Mouse (Mus musculus) right cerebral cortex, postnatal 14 days (tissue): ENCODE results near the gene Slc16a6.

Experiments used
- DNase-seq: peaks from one replicate; pipeline ENCODE4 v3.0.0; 2022

Slc16a6 gene

DNA sequence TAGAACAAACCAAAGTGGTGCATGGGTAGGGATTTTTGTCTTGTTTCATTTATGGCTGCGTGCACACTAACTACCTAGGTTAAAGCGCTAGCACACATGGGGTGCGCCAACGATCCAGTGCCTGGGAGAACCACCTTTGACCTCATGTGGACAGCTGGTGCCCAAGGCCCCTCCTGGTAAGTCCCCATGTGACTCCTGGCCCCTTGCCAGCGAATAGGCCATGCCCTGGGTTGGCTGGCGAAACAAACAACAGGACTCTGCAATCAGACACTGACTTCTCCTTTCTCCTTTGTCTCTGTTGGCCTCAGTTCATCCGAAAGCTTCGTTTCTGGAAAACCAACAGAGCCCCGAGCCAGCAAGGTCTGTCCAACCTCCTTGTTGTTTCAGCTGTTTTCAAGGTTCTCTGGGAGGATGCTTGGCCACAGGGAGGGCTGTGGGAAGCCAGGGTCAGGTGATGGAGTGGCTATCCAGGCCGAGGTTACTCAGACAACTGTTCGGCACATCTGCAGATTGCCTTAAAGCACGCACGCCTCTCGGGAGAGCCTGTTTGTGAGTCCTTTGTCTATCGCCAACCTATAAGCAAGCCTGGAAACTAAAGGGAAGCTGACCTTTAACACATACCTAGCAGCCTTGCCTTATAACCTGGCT, 12.1 kb upstream of the Slc16a6 start:
- DNase-seq = peak; percentile 39

DNA sequence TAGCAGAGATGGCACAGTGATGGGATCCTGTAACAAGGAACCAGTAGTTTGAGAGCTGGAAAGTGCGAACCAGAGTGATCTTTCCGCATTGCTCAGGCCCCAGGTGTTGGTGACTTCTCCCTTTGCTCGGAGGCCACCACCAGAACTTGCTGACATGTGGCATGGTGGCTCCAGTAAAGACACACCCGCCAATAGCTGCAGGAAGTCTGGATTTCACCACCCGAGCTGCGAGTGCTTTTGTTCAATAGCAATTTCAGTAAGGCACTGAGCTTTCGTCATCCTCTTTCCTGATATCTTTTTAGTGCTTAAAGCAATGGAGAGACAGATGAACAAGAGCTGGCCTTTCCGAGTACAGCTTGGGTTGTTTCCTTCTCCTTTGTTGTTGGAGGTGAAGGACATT, 7.0 kb upstream of the Slc16a6 start:
- no peak for DNase-seq

DNA sequence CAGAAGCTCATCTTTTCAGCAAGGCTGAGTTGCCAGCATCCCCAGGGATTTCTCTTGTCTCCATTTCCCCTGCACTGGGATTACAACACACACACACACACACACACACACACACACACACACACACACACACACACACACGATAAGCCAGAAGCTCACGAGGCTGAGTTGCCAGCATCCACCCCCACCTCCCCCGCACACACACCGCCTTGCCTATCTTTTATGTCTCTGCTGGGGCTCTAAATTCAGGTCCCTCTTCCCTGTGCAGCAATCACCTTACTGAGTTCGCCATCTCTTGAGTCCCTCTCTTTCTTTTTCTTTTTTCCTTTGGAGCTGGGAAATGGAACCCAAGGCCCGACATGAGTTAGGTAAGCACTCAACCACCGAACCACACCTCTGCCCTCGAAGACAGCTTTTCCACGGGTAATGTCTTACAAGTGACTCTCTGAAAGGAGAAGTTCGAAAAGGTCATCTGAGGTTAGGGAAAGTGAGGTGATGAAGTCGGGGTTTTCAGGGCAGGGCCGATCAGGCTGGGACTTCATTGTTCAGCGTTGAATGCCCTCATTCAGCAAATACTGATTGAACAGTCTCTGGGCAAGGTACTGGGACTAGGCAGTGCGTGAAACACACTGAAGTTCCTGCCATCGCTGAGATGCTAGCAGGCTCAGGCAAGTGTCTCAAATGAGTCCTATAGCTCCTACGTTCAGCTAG, 6.3 kb upstream of the Slc16a6 start:
- DNase-seq = no peak

DNA sequence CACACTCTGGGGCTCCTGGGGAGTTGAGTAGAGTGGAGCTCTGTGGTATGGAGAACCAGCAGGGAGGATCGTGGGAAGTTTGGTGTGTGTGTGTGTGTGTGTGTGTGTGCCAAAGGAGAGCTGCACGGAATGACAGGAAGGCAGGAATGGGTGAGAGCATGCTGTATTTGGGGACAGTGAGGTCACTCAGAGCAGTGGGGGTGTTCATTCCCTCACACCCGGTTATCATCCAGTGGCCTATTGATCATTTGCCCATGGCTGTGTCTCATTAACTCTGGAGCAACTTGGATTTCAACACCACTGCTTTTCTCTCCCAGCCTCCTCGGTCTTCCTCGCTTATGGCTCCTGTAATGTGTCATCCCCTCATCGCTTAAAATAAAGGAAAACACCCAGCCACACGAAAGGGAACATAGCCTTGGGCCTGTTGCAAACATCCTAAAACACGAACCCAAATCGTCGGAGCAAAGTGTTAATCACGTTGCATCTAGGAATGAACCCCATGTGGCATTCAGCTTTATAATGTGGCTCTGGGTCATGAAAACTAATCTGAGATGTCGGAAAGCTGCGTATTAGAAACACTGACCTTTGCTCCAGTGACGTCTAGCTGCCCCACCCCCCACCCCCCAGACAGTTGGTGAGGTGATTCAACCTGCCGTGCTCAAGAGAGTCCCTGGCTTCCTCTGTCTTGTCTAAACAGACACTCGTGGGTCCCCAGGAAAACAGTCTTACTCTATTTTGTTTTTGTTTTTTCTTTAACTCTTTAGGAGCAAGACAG, 4.4 kb upstream of the Slc16a6 start:
- no peak for DNase-seq

DNA sequence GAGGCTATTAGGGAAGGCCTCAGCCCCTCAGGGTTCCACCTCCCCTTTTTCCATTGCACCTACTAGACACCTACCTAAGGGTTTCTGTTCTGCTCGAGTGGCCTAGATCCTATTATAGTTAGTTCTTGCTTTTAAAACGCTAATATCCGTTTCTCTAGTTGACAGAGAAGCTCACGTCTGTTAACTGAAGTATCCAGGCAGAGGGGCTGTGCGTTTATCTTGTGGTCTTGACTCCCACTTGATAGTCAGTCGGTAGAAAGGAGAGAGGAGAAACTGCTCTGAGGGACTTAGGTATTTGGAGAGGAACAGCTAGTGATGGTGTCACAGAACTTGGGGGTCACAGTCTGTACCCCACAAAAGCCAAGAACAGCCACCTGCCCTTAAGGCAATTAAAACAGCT, 3.3 kb upstream of the Slc16a6 start:
- no peak for DNase-seq

DNA sequence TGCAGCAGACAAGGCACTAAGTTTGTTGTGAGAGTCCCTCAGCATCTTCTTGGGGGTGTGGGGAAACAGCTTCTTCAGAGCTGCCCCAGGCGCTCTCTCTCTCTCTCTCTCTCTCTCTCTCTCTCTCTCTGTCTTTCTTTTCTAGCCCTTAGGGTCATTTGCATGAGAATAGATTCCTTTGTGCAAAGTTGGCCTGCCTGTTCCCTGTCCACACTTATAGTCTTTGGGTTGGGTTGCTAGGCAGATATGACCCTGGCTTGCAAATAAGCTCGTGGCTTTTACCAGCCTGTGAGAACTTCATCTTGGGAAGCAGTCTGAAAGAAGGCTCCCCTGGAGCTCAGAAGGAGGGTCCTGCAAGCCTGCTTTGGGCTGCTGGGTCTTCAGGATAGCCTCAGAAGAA, 2.8 kb upstream of the Slc16a6 start:
- no peak for DNase-seq

DNA sequence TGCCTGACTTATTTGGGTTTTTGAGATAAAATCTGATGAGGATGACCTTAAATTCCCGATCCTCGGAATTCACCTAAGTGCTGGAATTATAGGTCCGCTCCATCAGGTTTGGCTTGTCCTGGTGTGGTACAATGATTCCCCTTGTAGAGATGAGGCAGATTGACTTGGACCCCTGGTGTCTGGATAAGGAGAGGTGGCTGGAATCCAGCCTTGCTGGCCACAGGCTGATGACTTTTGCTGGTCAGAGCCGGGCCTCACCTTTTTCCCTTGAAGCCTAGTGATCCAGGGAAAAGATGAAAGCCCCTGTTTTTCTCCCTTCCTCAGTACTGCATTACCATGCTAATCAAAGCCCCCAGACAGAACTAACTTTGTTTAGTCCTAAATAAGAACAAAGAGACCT, 2.3 kb upstream of the Slc16a6 start:
- no peak for DNase-seq

DNA sequence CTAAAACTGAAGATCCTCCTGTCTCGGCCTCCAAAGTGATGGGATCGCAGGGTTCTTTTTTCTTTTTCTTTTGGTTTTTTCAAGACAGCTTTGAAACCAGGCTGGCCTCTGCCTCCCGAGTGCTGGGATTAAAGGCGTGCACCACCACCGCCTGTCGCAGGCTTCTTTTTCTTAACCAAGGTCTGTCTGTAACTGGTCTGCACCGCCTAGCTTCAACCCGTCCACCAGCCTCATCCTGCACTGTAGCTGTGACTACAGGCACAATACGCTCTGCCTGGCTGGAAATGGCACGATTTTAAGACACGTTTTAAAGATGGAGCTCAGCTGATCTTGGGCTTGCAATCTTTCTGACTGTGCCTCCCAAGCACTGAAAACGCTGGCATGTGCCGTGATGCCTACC, 1.4 kb upstream of the Slc16a6 start:
- DNase-seq = no peak

DNA sequence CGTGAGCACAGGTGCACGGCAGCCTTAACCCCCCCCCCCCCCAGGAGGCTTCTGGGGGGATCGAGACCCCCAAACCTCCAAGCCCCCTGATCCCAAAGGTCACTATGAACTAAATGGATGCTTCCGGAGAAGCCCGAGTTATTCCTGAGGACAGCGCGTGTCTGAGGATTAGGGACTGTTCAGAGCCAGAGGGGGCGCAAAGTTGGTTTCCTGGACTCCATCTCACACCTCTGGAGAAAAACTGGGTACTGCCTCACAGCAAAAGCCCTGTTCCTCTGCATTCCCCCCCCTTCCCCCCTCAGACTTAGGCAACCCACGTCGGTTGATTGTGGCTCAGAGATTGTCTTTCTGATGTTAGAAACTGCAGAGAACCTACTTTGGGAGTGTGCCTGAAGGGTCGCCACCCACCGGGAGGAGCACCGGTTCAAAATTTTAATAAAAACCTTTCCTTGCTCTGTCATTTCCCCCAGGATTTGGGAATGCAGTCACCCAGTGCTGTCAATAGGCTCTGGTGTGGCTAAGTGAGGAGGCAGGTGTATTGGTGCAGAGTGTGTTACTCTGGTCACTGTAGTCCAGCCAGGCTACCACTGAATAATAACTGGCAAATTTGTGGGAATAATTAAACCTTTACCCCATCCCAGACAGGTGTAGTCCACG, 816 bp upstream of the Slc16a6 start:
- no peak for DNase-seq

DNA sequence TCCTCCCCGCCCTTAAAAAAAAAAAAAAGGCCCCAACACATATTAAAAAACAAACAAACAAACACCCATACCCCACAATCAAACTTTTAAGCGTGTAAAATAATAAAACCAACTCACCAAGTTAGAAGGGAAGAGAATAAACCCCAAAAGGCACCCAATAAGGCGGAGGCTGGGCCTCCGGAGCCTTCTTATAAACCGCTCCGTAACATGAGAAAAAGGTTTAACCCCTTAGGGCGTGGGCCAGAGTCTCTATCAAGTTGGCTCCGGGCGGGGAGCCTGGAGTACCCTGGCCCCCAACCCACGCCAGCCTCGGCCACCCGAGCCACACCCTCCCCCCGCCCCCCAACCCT, 602 bp downstream of the Slc16a6 start:
- no peak for DNase-seq

DNA sequence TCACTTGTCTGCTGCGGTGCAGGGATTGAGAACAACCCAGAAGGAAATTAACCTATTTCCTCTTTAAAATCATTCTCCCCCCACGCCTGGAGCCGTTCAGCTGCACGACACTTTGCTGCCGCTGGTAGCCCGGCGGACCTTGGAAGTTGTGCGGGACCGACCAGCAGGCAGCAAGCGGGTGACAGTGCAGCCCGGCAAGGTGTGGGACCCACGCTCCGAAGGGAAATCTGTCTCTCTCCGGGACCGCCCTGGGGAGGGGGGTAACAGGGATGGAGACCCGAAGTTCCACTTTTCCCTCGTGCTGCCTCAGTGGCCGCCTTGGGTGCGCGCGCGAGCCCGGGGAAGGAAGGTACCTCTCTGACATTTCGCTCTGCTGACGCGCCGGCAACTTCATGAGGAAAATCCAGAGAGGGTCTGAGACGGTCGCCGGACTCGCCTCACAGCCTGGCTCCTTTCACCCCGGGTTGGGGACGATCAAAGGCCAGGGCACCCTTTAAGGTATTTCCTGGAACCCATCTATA, 1.2 kb downstream of the Slc16a6 start:
- DNase-seq = peak; percentile 19

DNA sequence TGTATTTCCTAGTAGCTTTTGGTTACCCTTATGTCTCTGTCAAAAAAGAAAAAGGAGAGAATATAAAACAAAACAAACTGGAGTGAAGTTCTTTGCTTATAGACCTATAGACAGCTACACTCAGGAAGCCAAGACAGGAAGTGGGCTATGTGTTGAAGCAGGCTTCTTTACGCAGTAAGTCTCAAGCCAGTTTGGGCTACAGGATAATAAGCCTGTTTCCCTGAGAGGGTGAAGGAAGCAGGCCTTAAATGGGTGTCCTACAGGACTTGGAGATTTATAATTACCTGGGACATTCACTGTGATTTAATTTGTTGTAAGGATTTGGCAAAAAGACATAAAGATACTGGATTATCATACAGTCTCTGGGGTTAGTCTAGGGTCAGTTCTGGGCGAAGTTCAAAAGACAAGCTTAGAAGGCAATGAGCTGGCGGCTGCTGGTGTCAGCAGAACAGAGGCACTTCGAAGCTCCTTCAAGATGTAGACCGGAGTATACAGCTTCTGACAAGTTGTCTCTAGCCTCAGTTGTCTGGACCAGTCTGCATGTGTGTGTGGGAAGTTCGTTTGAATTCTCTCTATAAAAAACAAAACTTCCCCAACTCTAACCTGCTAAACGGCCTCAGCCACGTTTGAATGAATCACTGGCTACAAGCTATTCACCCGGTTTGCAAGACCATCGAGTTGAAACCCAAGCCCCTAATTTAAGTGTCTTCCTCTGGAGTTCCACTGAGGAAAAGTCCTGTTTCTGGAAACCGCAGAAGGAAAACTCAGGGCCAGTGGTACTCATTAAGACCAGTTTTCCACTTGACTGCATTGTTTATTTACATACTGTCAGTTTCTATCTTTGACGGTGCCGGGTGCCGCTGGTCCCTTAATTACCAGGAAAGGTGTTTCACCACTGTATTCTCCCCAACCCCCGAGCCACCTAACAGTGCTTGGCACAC, 2.2 kb downstream of the Slc16a6 start:
- DNase-seq = no peak

DNA sequence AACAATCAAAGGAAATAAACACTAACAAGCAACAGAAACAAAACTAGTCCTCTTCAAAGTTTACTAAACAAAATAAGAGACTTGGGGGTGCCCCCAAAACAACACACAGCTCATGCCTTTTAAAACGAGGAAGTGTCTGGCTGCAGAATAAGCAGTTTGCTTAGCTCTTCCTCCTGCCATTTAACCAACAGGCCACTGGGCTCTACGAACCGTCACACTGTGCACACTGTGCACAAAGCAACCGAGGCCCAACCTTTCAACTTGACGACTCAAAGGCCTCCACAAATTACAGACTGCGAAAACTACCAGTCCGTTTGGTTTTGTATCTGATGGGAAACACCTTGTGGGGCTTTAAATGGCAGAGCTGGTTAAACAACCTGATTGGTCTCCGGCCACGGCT, 3.2 kb downstream of the Slc16a6 start:
- no peak for DNase-seq

DNA sequence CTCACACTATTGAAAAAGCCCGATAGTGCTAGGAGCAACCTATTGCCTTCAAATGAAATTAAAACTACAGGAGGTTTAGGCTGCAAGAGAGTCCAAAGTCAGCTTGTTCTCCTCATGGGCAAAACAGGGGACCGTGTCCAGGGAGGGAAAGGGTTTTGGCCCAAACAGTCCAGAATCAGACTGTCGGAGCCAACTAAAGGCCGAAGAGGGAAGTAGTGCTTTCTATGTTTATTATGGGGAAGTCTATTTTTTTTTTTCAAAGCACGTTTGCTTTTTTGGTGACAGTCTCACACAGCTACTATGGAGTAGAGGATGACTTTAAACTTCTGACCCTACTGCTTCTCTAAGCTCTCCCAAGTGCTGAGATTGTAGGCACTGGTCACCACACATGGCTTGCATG, 5.3 kb downstream of the Slc16a6 start:
- no peak for DNase-seq

DNA sequence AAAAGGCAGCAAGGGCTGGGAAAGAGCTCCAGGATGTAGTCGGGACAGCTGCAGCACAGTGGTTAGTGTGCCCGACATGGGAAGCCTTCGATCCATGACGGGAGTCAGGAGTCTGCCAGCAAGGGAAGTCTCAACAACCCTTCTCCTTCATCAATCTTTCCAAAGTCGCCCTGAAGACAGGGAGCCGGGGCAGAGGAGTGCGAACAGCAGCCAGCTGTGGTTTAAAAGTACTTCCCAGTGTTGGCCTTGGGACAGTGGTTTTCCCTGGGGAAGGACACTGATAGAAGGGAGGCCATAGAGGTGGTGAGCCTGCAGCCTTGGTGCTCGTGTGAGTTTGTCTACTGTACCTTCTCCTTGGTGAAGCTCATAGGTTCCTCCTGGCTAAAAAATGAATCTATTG, 6.4 kb downstream of the Slc16a6 start:
- no peak for DNase-seq

DNA sequence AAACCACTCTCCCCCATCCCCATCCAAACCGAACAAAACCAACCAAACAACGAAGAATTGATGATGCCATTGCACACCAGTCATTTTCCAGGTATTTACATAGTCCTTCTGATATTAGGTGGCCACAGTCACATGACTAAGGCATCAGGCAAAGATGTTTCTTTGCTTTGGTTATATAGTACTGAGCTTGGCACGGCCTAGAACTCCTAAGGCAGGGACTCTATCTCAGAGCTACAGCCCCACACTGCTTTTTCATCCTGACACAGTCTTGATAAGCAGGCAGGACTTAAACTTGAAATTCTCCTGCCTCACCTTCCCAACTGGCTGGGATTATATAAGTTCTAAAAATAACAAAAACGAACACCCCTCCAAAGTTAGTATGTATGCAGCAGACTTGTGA, 8.3 kb downstream of the Slc16a6 start:
- DNase-seq = no peak

DNA sequence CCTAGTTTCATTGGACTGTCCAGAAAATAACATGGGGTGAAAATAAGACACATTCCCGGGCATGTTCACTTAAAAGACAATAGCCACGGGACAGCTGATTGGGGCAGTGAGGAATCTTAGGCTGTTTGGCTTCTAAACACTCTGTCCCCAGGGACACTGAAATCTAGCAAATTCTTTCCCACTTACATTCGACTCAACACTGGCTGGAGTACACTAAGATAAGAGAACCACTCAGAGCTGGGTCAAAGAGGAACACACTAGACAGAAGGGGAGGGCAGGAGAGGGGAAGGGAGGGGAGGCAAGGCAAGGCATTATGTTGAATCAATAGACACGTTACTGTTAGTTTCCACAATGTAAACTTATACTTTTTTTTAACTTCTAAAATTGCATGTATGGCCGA, 12.8 kb downstream of the Slc16a6 start:
- no peak for DNase-seq

DNA sequence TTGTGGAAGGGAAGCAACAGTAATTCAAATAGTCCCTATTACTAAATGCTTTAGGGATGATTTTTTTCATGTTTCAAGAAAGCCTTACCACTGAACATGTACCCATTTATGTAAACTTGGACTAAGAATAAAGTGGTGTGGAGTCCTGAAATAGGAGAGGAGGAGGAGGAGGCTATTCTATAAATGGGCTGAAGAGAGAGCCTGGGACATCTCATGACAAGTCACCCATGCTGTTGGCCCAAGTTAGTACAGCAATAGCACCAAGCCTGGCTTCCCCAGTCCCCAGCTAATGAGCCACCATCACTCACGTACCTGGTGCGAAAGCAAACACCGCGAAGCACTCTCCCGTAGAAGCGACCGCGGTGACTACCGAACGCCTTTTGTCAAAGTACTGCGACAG, 15.2 kb downstream of the Slc16a6 start:
- DNase-seq = no peak

DNA sequence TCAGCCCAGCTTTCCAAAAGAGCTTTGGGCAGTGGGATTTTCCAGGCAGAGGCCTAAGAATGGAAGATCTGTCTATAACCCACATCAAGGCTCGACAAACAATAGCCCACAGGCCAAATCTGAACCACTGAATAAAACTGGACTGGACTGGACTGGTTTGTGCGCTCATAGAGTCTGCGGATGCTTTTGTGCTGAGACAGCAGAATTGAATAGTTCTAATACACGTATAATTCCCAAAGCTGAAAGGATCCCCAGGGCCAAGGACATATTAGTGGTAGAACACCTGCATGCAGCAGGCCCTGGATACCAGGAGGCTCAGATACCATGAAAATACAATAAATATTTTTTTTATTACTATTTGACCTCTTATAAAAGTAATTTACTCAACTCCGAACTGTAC, 17.1 kb downstream of the Slc16a6 start:
- no peak for DNase-seq

DNA sequence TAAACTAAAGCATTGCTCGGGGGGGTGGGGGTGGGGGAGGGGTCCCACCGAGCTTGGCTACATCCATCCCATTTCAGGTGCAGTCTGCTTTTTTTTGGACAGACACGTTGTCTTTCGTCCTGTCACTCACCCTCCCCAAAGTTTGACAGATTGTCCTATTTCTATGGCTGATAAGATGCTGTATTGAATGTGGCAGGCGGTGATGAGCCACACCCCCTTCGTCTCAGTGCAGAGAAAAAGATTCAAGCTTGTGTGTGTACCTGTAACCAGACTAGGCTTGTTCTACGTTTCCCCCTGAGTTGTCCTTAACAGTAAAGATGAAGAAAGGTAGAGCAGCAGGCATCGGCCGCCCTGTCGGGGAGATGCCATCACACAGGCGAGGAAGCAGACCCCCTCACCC, 22.2 kb downstream of the Slc16a6 start:
- DNase-seq = no peak

DNA sequence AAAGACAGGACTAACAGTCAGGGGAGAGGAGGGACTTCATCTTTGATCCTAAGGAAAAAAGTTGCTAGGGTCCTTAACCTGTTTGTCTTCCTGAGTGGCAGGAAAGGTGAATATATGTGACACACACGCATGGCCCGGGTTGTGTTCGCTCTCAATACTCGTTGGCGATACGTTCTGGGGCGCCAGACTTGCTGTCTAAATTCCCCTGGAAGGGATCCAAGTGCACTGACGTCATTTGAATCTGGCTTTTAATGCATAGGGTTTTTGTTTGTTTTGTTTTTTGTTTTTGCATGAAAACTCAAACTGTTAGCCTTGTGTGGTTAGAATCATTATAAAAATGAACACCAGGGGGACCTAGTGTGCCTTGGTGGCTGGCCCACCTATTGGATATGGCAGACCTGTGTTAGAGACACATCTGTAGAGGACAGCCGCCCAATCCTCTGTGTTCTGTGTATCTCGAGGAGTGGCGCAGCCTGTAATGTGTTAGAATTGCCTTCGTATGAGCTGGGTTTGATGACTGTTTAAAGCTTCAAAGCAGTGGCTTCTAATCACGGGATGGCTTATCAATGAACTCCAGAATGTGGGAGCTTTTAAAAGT, 27.9 kb downstream of the Slc16a6 start:
- no peak for DNase-seq

DNA sequence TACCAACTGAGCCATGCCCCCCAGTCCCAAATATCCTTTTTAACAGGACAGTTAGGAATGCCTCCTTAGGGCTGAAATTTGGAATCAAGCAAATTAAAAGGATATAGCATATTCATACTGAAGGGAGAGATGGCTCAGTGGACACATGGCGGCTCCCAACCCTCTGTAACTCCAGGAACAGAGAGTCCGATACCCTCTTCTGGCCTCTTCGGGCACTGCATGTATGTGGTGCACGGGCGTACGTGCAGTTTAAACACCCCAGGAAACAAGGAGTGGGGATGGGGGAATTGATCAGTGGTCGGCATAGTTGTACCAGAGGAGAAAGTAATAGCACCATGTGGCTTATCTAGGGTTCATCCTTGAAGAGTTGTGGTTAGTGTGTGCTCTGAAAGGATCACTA, 28.8 kb downstream of the Slc16a6 start:
- peak; percentile 17 for DNase-seq
